Comparison of ENCODE assay signal across 8 mouse cellular contexts in genomic region chr5:114443566-114444367, GRCm38 (mm10). TPM values are rescaled to one million over a fixed set of nuclear protein-coding genes. Genes with fewer than 3 reads are reported as not detected.
DNase-seq lines count a peak whose midpoint lies in the region; ATAC-seq and TF ChIP-seq lines count a peak whose summit lies in the region.

Gene Mmab (minus strand): TSS chr5:114444060.
Gene Mvk (plus strand): TSS chr5:114444269.

- no peak for TF ChIP-seq CTCF in bone marrow, adult 2 months (IDR thresholded peaks at IDR 0.05; ENCODE audit: control insufficient read depth, insufficient read depth, low read length)
- no peak for TF ChIP-seq CTCF in midbrain, postnatal 0 days (IDR thresholded peaks at IDR 0.05)

- 1% methylated on average over 43 of the region's 43 CpGs for WGBS in bone marrow, adult 2 months
- 1% methylated on average over 43 of the region's 43 CpGs for WGBS in embryonic facial prominence, embryonic 15.5 days
- 2% methylated on average over 41 of the region's 43 CpGs for WGBS in limb, embryonic 14.5 days
- 3% methylated on average over 43 of the region's 43 CpGs for WGBS in midbrain, postnatal 0 days

- H3K36me3 ChIP-seq in embryonic facial prominence, embryonic 15.5 days, result peaks cover 25% of the 10 kb centered on the region
- H3K36me3 ChIP-seq in limb, embryonic 14.5 days (ENCODE audit: control insufficient read depth, insufficient read depth, low read length), result peaks cover 26% of the 10 kb centered on the region
- H3K36me3 ChIP-seq in midbrain, postnatal 0 days (ENCODE audit: insufficient read depth, low read length), result peaks cover 6% of the 10 kb centered on the region; the same call in 1 of the 2 replicates

- DNase-seq in 416B (ENCODE audit: low read depth), result peak; percentile 99
- DNase-seq in heart, adult 8-10 months (ENCODE audit: low spot score), result peak; percentile 99
- DNase-seq in kidney, adult 9 months, result peak; percentile 99
- DNase-seq in limb, embryonic 14.5 days (ENCODE audit: low spot score), result peak; percentile 99
- DNase-seq in midbrain, postnatal 0 days (ENCODE audit: low spot score), result peak; percentile 100
- peak; percentile 90 to 92 for DNase-seq in spleen, postnatal 14 days (ENCODE audit: low spot score in 2 of 2)

- no peaks in the 10 kb centered on the region; the same call in 1 of the 2 replicates for H3K4me1 ChIP-seq in bone marrow, adult 2 months (ENCODE audit: control insufficient read depth, insufficient read depth, low read length)
- peaks cover 20% of the 10 kb centered on the region for H3K4me1 ChIP-seq in embryonic facial prominence, embryonic 15.5 days
- peaks cover 12% of the 10 kb centered on the region for H3K4me1 ChIP-seq in limb, embryonic 14.5 days (ENCODE audit: control insufficient read depth, insufficient read depth, low read length)
- peaks cover 6% of the 10 kb centered on the region for H3K4me1 ChIP-seq in midbrain, postnatal 0 days (ENCODE audit: insufficient read depth, low read length)

- TF ChIP-seq POLR2A in bone marrow, adult 2 months (IDR thresholded peaks at IDR 0.05; ENCODE audit: borderline replicate concordance, control insufficient read depth, low read depth, low read length), result 0 out of 2 replicates have a peak, but pooled peaks have one; percentile 44
- TF ChIP-seq POLR2A in limb, embryonic 14.5 days (IDR thresholded peaks at IDR 0.05; ENCODE audit: borderline replicate concordance, extremely low read depth, insufficient read depth, insufficient read length), result peak; percentile 79; the same call in 1 of the 2 replicates

- peak within 1 kb of the TSS; percentile 81 for H3K4me2 ChIP-seq in embryonic facial prominence, embryonic 15.5 days (replicated peaks)
- peak within 1 kb of the TSS; percentile 81 for H3K4me2 ChIP-seq in limb, embryonic 14.5 days (replicated peaks; ENCODE audit: low read depth, low read length, severe bottlenecking)
- peak within 1 kb of the TSS; percentile 91 for H3K4me2 ChIP-seq in midbrain, postnatal 0 days (ENCODE audit: low read depth, low read length, poor library complexity, severe bottlenecking)

- H3K9ac ChIP-seq in embryonic facial prominence, embryonic 15.5 days, result peak within 1 kb of the TSS; percentile 91
- peak within 1 kb of the TSS; percentile 70 for H3K9ac ChIP-seq in limb, embryonic 14.5 days (ENCODE audit: low read depth, low read length, severe bottlenecking)
- peak within 1 kb of the TSS; percentile 72 for H3K9ac ChIP-seq in midbrain, postnatal 0 days (replicated peaks; ENCODE audit: low read length, poor library complexity, severe bottlenecking)

- ATAC-seq in embryonic facial prominence, embryonic 15.5 days (ENCODE audit: insufficient number of reproducible peaks, low FRiP score, low TSS enrichment, low read depth), result peak; percentile 98
- ATAC-seq in limb, embryonic 14.5 days (ENCODE audit: low FRiP score, low read depth), result peak; percentile 98
- peak; percentile 97 for ATAC-seq in midbrain, postnatal 0 days (ENCODE audit: low FRiP score)

- no peaks in the 10 kb centered on the region for H3K9me3 ChIP-seq in embryonic facial prominence, embryonic 15.5 days (replicated peaks)
- no peaks in the 10 kb centered on the region for H3K9me3 ChIP-seq in limb, embryonic 14.5 days (ENCODE audit: control insufficient read depth, low read length)
- H3K9me3 ChIP-seq in midbrain, postnatal 0 days (ENCODE audit: low read length), result no peaks in the 10 kb centered on the region

- peak within 1 kb of the TSS; percentile 52; the same call in 1 of the 2 replicates for H3K27ac ChIP-seq in bone marrow, adult 2 months (ENCODE audit: control insufficient read depth, insufficient read depth, low read depth, low read length, poor library complexity)
- H3K27ac ChIP-seq in embryonic facial prominence, embryonic 15.5 days (replicated peaks), result peak within 1 kb of the TSS; percentile 78
- H3K27ac ChIP-seq in limb, embryonic 14.5 days (replicated peaks; ENCODE audit: low read depth, low read length), result peak within 1 kb of the TSS; percentile 75
- peak within 1 kb of the TSS; percentile 73 for H3K27ac ChIP-seq in midbrain, postnatal 0 days (ENCODE audit: low read depth, low read length)

- no peaks in the 10 kb centered on the region for H3K27me3 ChIP-seq in embryonic facial prominence, embryonic 15.5 days
- H3K27me3 ChIP-seq in limb, embryonic 14.5 days (ENCODE audit: control insufficient read depth, insufficient read depth, low read length), result no peaks in the 10 kb centered on the region
- H3K27me3 ChIP-seq in midbrain, postnatal 0 days (ENCODE audit: insufficient read depth, low read length), result no peaks in the 10 kb centered on the region

- H3K4me3 ChIP-seq in bone marrow, adult 2 months (replicated peaks; ENCODE audit: control insufficient read depth, low read depth, low read length), result peak within 1 kb of the TSS; percentile 92
- H3K4me3 ChIP-seq in embryonic facial prominence, embryonic 15.5 days (replicated peaks), result peak within 1 kb of the TSS; percentile 90
- H3K4me3 ChIP-seq in limb, embryonic 14.5 days (replicated peaks; ENCODE audit: low read length), result peak within 1 kb of the TSS; percentile 80
- H3K4me3 ChIP-seq in midbrain, postnatal 0 days (ENCODE audit: low read depth, low read length), result peak within 1 kb of the TSS; percentile 63

RNA-seq across cellular contexts. Expression of gene Mmab, which starts in this region (rescaled TPM):
- 6.2 and 9.1 TPM in 2 replicates for polyA plus RNA-seq in bone marrow, adult 2 months (2011; ENCODE audit: insufficient read depth, insufficient read length, low replicate concordance, missing spikeins)
- 28.1 and 29.2 TPM in 2 replicates for polyA plus RNA-seq in embryonic facial prominence, embryonic 15.5 days (2015; fragmentation: Nextera tagmentation; extraction: Ambion mirVana)
- total RNA-seq in heart, adult 8-10 months (2022), result 10 to 100 TPM; 26.8 to 32.6 (median 27.5) TPM
- 41.3 and 41.6 TPM in 2 replicates for polyA plus RNA-seq in limb, embryonic 14.5 days (2012; rRNA removed)
- 29.4 and 30.4 TPM in 2 replicates for polyA plus RNA-seq in limb, embryonic 14.5 days (2014; fragmentation: Nextera tagmentation; extraction: Ambion mirVana)
- total RNA-seq in midbrain, postnatal 0 days (2014; rRNA removed), result 28.8 and 39.9 TPM in 2 replicates
- polyA plus RNA-seq in midbrain, postnatal 0 days (2015; fragmentation: Nextera tagmentation; extraction: Ambion mirVana), result 38.6 and 39.0 TPM in 2 replicates

RNA-seq across cellular contexts. Expression of gene Mvk, which starts in this region (rescaled TPM):
- 6.7 and 7.7 TPM in 2 replicates for polyA plus RNA-seq in bone marrow, adult 2 months (2011; ENCODE audit: insufficient read depth, insufficient read length, low replicate concordance, missing spikeins)
- 49.6 and 51.8 TPM in 2 replicates for polyA plus RNA-seq in embryonic facial prominence, embryonic 15.5 days (2015; fragmentation: Nextera tagmentation; extraction: Ambion mirVana)
- total RNA-seq in heart, adult 8-10 months (2022), result 10 to 100 TPM in 2 of 4 experiments, 1 to 10 TPM in 2; 8.3 to 12.7 (median 10.8) TPM
- polyA plus RNA-seq in limb, embryonic 14.5 days (2012; rRNA removed), result 48.8 and 59.1 TPM in 2 replicates
- 55.2 and 57.0 TPM in 2 replicates for polyA plus RNA-seq in limb, embryonic 14.5 days (2014; fragmentation: Nextera tagmentation; extraction: Ambion mirVana)
- total RNA-seq in midbrain, postnatal 0 days (2014; rRNA removed), result 113 and 115 TPM in 2 replicates
- polyA plus RNA-seq in midbrain, postnatal 0 days (2015; fragmentation: Nextera tagmentation; extraction: Ambion mirVana), result 70.6 and 73.0 TPM in 2 replicates

Comparison
In these comparisons a context has a peak if more than half of its experiments do, and no peak if none do; other contexts are left out.
1. Peak in every context shown above with its lines: DNase-seq, ATAC-seq, H3K4me3 ChIP-seq and H3K27ac ChIP-seq.